Mouse (Mus musculus) spleen, postnatal 14 days (tissue): ENCODE data around the gene Tcp1.
"Not testable (repeated sequence)": the region's sequence is repeated elsewhere in the genome, so short reads cannot be mapped to it uniquely, and the experiment has no call there.

Experiments used
- DNase-seq, 2 experiments: peaks; one replicate each; pipeline ENCODE4 v3.0.0; 2021 to 2022; ENCODE audit warnings: low spot score in 2 of 2

The Tcp1 gene

DNA sequence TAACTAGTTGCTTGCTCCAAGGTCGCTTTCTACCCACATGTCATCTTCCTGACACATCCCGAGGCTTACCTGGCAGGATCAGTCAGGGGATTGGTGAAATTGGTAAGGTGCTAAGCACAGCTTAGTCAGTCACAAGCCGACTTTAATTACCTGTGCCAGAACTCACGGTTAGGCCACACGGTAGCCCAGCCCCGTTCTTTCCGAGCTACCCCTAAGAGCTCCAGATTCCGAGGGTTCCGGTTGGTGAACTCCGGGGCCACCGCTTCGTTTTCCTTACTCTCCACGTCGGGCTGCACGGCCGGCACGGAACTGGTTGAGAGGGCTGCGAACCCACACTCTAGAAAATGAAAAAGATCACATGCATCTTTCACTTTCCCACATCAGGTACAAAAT is at the start of gene Tcp1:
TSS of gene Tcp1 (plus strand) at position 214 of the 393 bp plus-strand sequence.
- no peak for DNase-seq

DNA sequence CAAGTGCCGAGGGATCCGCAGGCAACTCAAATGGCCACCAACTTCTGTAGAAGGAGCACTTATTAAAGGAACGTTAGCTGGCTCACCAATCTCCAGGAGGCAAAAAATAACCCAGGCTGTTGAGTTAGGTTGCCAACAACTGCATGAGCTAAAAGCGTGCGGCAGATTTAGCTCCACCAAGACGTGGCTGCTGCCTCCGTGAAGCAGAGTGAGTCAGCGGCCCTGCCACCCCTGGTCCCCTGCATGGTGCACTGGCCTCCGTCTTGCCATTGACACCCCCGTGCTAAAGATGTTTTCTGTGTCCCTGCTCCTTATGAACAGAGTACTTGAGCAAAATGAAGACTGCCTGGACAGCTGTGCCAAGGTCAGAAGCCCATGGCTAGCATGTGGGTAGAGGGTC is 48.6 kb upstream of the Tcp1 start:
- no peak for DNase-seq

DNA sequence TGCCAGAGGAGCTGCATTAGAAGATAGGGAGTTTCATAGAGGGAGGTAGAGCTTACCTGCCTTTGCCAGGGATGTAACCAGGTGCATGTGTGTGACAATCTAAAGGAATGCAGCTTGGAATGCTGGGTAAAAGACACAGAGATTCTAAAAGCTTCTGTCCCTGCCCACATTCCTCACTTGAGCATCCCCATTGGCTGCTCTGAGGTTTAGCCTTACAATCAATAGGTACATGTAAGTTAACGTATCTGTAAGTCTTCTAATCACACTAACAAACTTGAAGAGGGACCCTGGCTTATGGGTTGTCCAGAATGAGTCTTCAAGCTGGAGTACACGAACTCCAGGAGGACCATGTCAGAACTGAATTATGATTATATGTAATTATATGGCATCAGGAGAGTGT is 47.5 kb upstream of the Tcp1 start, which contains the start of gene Mas1:
TSS of gene Mas1 (minus strand) at position 101 of the 400 bp plus-strand sequence.
- no peak for DNase-seq

DNA sequence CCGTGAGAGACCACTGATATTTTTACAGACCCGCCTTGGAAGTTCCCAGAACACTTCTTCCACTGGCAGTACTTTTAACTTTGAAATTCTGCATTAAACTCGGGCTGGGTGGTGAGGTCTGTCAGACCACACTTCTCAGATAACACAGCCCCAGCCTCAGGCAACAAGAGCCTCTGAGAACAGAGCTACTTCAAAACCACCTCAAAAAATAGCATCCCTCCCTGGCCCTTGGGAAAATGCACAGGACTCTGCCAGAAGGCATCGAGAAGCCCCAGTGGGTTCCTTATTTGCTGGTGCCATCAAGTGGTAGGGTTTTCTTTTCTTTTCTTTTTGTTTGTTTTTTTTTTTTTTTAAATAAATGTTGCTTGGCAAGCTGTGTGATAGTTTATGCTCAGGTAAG is 46.9 kb upstream of the Tcp1 start:
- no peak for DNase-seq

DNA sequence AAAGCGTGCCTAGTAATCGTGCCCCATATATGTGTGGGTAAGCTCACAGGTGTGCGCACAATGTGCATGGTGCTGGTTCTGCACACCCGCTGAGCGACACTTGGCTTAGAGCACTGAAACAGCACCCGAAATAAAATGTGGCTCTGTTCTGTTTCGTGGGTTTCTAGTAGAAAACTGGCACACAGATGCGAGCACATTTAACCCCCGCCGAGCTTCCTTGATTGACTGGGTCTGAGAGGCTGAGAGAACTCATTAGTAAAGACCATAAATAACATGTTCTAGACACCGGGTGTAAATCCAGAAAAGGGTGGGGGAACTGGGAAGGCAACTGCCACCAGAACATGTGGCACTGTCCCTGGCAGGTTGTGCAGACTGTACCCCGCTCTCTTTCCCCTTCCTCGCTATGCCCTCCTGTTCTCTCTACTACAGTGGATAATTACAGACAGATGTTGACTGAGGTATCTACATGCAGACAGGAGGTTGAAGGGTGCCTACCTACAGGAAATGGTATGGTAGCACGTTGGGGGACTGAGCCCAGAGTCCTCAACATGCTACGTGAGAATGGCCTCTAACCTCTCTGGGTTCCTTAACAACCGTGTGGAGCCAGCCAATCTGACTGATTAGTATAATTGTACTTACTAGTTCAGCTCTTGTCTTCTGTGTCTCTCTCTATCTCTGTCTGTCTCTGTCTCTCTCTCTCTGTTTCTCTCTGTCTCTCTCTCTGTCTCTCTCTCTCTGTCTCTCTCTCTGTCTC is 43.0 kb upstream of the Tcp1 start:
- DNase-seq: no peak

DNA sequence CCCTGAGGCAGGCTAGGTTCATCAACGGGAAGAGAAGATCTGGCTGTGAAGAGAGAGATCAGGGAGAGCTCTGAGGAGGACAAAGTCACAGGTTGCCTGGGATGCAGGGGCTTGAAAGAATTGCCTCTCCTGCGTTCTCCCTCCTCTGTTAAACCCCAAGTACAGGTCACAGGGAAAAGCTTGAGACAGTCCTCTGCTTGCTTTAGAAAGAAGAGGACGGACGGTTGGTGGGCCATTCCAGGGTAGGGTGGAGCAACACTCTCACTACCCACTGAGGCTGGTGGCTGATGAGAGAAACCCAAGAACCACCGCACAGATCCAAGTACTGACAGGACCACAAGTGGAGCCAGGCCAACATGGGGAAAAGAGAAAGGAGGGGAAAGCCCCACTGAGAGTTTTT is 39.8 kb upstream of the Tcp1 start, which contains the start of gene Mrgprh:
TSS of gene Mrgprh (plus strand) at position 301 of the 400 bp plus-strand sequence.
- DNase-seq: no peak

DNA sequence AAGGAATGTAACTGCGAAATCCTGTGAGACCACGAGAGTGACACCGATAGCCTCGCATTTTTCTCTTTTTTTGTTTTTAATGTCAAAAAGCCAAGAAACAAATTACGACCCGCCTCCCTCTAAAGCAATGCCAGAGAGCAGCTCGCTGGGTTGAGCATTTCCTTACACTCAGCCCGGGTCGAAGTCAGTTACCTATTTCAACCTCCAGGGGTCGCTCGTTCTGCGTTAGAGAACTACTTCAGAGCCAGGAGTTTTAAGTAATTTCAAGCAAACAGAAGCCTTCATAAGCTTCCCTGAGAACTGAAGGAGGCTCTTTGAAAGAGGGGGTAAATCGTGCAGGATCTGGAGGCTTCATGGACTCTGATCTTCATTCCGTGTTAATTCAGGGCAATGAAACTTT is 35.3 kb upstream of the Tcp1 start:
- peak; percentile 51 to 72 for DNase-seq

DNA sequence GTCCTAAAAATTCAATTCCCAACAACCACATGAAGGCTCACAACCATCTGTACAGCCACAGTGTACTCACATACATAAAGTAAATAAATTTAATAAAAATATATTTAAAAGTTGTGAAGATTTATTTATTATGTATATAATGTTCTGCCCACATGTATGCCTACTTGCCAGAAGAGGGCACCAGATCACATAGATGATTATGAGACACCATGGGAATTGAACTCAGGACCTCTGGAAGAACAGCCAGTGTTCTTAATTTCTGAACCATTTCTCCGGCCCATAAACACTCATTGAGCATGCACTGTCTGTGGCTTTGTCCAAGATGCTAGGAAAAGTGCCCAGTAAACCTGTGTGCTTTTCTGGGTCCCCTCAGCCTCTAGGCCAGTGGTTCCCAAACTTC is 34.3 kb upstream of the Tcp1 start:
- no peak for DNase-seq

DNA sequence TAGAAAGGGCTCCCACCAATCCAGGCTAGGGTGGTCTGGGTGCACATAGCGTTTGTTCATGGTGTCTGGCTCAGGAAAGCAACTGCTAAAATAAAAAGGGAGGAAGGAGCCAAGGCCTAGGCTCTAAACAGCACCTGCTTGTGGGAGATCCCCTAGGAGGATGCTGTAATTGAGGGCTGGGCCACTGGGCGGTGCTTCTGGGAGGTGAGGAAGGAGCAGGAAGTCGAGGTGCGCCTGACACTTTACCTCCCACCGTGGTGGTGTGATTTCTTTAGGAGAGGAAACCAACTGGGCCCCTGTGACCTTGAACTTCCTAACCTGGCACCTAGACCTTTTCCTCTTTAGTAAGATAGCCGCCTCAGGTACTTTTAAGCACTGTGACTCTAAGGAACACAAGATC is 28.9 kb upstream of the Tcp1 start:
- DNase-seq: no peak

DNA sequence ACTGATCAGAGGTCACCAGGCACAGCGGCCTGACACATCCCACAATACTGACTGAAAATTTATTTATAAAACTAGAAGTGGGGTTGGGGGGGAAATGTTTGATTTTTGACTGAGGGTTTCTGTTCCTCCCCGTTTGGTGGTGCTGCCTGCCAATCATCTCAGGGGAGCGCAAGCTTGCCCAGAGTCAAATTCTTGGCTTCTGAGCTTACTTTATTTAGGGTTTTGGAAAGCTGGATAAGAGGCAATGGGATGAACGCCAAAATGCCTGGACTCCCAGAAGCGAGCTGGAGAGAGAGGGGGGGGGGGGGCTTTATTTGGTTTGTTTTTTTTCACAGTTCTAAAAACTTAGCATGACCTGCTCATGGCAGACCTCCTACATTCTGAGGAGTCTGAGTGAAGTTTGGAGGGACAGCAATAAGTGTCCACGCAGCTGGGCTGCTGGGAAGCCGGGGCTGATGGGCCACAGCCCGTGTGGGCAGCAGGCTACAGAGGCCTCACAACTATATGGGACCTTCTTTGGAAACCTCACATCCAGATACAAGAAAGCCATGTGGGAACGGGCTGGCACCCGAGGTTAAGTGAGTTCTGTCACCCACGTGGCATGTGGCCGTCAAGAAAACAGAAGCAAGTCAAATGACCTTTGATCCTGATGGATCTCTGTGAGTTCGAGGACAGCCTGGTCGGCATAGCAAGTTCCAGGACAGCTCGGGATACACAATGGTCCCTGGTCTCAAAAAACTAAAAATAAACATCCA is 28.3 kb upstream of the Tcp1 start:
- DNase-seq: no peak

DNA sequence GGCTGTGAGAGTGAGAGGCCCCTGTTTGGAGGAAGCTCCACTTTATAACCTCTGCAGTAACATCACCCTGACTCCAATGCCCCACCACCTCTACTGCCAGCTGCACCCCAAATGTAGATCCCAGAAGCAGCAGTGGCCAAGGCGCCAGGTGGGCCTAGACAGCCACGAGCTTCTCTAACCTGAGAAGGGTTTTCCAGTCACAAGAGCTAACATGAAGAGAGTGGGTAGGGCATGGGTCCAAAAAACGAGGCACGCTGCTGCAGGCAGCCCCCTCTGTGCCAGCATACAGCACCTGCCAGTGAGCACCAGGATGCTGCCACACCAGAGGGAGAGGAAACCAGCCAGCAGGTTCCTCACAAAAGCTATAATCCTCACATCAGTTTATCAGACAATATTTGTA is 24.4 kb upstream of the Tcp1 start:
- no peak for DNase-seq

DNA sequence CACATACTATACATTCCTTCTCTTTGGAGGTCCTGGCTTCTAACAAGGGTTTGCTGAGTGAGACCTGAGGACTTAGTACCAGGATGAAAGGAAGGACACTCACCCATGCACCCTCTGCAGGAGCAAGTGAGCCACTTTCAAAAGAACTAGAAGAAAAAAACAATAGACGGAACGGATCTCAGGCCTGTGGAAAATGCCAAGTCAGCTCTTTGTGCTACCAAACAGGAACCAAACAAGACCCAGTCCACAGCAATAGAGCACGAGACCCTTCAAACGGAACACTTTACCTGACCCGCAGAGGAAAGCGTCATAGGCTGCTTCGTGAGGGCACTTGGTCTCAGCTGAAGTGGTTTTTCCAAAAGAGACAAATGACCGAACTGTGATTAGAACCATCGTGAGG is 23.5 kb upstream of the Tcp1 start:
- DNase-seq: no peak

DNA sequence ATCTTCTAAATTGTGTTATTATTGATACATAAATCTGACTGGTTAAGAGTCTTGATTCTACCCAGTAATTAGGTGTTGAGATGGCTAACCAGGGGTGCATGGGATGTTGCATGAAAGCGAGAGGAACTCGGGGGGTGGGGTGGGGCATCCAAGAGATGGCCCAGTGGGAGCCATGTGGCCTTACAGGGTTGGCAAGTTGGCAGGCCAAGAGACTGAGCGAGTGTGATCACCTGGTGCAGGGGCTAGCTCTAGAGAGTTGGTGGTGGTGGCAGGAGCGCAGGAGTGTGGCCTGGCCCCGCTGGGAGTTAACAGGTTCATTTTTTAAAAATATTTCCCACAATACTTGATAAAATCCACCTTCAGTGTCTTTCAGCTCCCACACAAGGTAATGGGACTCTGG is 17.8 kb upstream of the Tcp1 start:
- DNase-seq: no peak

DNA sequence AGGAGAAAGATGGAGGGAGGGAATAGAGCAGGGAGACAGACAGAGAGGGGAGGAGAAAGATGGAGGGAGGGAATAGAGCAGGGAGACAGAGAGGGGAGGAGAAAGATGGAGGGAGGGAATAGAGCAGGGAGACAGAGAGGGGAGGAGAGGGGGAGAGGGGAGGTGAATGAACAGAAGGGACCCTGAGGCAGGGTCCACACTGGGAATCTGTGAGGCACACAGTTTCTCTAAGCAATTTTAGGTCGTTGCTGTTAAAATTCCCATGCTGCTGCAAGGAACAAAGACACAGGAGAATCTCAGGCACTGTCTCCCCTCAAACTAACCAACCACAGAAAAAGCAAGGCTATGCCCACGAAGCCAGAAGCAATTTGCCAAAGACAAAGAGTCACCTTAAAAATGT is 16.9 kb upstream of the Tcp1 start:
- not testable (repeated sequence) for DNase-seq

DNA sequence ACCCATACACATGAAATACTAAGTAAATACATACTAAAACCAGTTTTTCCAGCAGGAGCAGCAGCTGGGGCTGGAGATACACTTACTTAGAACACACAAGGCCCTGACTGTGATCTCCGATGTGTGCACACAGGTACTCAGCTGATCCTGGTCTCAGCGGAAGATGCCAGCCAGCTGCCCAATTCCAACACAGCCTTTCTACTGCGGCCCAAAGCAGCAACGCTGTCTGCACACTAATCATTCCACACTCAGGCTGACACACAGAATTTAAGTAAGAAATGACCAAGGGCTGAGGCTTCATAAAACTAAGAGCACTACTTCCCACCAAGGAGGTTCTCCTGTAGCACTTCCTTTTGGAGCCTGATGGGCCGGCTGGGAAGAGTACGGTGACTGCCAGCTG is 13.2 kb upstream of the Tcp1 start:
- no peak for DNase-seq

DNA sequence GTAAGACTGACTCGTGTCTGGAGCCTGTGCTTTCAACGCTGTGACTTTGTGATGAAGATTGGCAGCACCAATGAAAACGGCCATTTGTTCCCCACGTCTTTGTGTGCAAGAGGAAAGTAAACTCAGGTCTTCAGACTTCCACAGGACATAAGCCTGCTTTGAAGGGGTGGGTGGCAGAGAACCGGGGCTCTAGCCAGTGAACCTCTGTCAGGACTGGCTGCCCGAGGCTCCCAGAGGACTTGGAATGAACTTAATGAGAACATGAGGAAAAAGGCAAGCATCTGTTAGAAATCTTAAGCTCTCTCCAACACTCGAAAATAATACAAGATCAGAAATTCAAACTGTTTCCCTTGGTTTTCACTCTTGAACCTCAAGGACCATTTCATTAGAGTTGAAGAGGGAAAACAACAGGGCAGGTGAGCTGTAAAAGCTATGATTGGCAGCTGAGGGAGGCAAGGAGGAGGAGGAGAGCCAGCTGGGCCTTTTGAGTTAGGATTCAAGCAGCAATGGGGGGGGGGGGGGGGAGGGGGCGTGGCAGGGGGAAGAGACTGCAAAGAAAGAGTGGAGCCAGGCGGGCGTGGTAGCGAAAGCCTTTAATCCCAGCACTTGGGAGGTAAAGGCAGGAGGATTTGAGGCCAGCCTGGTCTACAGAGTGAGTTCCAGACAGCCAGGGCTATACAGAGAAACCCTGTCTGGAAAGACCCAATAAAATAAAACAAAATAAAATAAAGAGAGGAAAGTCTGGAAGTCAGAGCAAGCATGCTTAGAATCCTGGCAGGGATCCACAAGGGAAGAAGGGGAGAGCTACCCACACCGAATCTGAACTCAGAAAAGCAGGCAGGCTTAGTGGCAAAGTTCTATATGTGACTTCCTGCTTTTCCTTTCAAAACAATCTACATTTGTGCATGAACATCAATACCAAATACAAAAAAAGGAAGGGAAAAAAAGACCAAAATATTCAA is 11.8 kb upstream of the Tcp1 start:
- DNase-seq: no peak

DNA sequence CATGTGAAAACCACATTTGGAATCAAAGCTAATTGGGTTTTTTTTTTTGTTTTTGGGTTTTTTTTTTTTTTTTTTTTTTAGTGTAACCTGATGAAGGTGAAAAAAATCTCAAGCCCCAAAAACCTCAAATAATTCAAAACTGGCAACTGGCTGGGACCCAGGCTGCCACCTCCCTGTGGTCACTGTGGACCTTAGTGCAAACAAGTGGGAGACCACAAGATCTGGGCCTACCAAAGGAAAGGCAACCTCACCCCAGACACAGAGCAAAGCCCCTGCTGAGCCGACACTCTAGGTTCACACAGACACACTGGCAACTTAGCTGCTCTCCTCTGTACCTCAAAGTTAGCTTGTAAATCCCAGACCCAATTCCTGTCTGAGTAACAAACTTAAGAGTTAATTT is 11.2 kb upstream of the Tcp1 start:
- no peak for DNase-seq

DNA sequence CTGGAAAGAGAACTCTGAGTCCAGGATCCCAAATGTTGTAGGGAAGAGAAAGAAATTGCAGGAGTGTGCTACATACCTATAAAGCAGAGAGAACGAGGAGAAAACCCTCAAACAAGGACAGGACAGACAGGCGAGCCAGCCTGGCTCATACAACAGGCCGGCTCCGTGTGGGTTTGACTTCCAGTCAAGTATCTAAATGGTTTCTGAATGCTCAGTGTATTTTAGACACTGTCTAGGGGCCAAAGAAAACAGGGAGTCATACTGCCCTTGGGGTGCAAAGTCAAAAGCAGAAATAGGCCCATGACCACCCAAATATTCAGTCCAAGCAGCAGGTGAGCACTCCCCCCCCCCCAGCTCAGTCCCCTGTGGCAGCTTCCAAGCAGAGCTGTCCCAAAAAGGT is 9.7 kb upstream of the Tcp1 start:
- no peak for DNase-seq

DNA sequence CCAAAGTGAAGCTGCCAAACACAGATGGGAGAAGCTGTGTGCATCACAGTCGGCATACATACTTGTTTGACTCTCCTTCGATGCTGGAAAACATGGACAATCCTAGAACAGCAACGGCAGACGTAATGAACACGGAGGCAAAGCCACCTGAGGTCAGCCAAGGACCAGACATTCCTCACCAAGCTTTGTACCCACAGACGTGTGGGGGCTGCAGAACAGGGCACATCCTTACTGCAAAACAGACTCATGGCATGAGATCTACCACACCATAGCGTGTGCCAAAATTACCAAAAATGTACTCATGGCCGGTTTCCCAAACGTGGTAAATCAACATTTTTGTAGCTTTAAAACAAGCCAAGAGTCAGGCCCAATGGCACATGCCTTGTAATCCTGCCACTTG is 9.1 kb upstream of the Tcp1 start:
- DNase-seq: no peak

DNA sequence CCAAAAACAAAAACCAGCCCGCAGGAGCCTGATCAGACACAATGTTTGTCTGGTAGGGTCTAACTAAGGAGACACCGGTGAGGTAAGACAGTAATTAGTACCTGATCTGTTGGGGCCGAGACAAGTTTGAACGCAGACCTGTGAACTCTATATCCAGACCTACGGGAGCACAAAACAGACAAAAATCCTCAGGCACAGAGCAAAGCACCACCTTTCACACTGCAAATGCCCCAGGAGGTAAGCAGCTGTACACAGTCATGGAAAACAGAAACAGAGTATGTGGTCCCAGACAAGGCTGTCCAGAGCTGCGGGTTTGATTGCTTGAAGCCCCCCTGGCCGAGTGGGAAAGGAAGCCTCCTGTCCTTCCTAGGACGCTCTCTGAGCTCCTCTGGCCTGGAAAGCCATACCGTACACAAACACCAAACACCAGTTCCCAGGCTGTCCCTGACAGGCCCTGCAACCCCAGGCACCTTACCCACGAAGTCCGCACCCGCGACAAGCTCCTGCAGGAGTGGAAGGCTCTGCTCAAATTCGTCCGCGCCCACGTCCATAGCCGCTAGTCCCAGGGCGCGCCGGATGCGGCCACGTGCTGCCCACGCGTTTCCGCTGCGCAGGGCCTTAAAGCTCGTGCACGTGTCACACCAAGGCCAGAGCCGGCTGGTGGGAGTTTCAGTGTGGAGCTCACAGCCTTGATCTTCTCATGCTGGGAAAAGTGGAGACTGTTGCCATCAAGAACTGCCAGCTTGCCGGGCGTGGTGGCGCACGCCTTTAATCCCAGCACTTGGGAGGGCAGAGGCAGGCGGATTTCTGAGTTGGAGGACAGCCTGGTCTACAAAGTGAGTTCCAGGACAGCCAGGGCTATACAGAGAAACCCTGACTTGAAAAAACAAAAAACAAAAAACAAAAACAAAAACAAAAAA is 5.9 kb upstream of the Tcp1 start, which contains the start of gene Pnldc1:
TSS of gene Pnldc1 (minus strand) at position 870 of the 920 bp plus-strand sequence.
- DNase-seq: no peak

DNA sequence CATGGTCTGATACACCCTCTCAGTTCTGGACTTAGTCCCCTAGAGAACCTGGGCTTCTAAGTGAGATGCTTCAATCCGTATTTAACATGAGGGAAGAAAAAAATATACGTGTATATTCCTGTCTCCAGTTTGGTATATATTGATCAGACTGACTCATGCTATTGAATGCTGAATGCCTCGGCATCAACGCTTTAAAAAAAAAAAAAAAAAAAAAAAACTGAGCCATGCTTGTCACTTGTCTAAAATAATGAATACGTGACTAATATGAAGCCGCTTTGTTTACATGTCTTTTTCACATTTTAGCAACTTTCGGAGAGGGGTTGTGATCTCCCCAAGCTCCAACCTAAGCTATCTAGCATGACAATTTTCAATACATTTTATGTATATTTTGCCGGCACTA is 5.1 kb upstream of the Tcp1 start:
- DNase-seq: no peak
